Mouse (Mus musculus) adrenal gland, postnatal 14 days (tissue): Measurements from ENCODE around the gene Adgrb2. TPM values are rescaled to one million over a fixed set of nuclear protein-coding genes. Genes with fewer than 3 reads are reported as not detected.

Experiments
- DNase-seq: peaks from one replicate; pipeline ENCODE4 v3.0.0; 2021; ENCODE audit warnings: mixed read lengths
- total RNA-seq: library from RNA; stranded (reverse); gene quantifications from 2 replicates; pipeline ENCODE4 v1.2.3, GENCODE M21; 2021

Adgrb2 gene
- total RNA-seq, 1 experiment from 2014 or later: 17.3 TPM

DNA sequence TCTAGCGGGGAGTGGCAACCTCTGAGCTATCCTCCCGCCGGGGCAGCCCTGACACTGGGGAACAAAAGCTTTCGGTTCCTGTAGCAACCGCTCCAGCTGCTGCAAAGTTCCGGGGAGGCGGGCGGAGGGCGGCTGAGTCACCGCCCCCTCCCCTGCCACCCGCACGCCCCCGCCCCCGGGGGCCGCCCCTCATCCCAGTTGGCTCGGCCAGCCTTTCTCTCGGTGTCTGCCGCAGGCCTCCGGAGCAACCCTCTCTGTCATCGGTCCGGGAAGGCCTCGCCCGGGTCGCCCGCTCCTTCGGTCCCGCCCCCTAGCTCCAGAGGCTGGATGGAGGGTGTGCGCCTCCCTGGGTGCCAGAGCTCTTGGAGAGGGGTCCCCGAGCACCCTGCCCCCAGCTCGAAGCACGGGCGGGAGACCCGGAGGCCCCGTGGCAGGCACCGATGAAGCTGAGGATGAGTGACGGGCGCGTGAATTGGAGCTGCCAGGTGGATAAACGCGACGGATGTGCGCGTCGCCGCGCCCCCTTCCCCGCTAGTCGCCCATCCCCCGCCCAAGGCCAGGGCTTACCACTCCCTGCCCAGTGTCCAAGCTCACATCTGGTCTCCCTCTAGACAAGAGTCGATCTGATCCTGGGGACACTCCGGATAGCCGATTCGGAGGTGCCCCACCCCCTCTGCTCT, 3.3 kb downstream of the Adgrb2 start:
- peak; percentile 85 for DNase-seq

DNA sequence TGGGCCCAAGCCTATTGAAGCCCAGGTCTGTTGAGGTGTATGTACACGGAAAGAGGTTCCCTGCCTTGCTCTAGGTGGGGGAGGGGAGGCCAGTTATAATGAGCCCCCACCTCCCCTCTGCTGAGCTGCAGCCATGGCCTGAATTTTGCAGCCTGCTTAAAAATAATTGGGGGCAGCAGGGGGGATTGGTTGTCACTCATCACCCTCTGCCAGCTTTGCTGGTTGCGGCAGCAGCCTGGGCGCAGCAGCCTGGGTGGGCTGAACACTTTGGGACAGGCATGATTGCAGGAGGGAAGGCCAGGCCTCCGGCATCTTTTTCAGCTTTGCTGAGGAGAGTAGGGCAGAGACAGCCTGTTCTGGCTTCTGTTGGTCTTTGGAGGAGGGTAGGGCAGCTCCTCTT, 5.3 kb downstream of the Adgrb2 start:
- DNase-seq: no peak

DNA sequence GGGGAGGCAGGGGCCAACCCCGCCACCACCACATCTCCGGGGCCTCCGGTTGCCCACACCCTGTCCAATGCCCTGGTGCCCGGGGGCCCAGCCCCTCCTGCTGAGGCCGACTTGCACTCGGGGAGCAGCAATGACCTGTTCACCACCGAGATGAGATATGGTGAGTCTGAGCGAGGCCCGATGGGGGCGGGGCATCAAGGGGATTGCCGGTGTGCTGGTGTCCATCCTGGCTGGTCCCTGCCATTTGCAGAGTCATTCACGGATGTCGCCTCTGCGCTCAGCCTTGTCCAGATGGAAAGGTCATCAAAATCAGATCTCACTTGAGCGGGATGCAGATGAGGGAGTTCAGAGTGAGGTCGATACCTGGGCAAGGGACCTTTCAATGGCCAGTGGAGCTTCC, 8.1 kb downstream of the Adgrb2 start:
- no peak for DNase-seq

DNA sequence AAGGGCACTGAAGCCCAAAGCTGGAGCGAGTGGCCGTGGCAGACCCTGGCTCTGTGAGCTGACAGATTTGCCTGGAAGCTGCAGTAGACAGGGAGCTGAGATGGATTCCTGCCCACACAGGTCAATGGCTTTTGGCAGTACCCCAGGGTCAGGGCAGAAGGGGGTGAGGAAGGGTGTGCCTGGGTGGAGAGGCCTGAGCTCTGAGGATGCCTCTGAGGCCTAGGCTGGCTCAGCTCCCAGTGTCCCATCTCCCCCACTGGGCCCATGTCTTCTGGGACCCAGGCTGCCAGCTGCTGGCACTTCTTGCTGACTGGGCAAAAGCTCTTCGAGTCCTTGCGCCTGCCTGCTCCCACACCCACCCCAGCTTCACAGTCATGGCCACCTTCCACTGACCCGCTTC, 8.5 kb downstream of the Adgrb2 start:
- DNase-seq: peak; percentile 61

DNA sequence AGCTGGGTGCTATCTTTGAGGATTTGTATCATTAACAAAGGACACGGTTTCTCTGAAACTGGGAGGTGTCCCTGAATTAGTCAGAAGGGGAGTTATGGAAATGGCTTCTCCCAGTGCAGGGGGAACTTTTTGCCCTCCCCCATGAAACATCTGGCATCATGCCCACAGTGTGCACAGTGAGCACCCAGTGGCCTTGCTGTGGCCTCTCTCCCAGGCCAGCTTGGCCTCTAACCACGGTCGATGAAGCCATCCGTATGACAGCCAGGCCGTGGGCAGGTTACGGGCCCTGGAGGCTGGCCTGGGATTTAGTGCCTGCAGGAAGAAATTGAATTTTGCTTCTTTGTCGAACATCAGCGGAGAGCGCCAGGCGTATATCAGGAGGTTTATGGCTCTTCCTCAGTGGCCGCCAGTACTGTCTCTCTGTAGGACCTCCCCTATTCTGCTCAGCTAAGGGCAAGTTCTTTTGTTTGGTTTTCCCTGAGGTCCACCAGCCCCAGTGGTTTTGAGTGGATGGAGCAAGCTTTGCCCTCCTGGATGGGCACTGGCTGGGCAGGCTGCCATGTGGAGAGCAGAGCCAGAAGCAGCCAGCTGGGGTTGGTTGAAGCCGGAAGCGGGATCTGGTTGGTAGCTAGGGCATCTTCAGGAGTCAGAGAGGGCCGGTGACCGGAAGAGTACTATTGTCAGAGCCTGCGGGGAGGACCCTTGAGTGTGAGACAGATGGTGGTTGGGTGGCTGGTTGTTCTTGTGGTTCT, 9.4 kb downstream of the Adgrb2 start:
- peak; percentile 91 for DNase-seq

DNA sequence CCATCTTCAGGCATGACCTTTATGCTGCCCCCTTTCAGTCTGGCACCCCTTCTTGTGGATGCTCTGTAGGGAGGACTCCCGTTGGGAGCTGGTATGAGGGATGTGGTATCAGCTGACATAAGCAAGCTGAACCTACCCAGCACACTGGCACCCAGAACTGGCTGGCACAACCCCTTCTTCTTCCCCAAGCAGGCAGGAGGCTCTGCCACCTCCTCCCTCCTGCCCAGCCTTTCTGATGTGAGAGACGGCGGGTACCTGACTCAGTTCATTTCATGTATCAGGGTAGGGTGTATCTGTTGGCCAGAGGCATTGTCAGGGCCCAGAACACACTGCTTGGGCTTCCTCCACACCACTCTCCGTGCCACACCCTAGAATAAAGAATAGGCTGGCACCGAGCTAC, 10.1 kb downstream of the Adgrb2 start:
- no peak for DNase-seq

DNA sequence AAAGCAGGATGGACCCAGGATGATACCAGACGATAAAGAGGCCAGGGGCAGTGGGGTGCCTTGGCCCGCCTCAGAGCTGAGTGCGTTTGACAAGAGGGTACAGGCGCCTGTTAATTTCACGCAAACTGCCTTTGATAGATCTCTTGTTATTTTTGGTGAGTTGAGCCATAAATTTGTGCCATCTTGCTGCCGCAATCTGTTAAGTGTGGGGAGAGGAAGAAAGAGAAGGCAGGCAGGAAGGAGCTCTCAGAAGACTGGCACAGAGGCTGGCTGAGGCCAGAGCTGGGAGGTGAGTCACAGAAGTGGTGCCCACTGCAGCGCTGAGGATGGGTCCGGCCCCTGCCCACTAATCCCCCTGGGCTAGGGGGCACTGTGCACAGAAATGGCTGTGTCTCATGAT, 10.6 kb downstream of the Adgrb2 start:
- no peak for DNase-seq

DNA sequence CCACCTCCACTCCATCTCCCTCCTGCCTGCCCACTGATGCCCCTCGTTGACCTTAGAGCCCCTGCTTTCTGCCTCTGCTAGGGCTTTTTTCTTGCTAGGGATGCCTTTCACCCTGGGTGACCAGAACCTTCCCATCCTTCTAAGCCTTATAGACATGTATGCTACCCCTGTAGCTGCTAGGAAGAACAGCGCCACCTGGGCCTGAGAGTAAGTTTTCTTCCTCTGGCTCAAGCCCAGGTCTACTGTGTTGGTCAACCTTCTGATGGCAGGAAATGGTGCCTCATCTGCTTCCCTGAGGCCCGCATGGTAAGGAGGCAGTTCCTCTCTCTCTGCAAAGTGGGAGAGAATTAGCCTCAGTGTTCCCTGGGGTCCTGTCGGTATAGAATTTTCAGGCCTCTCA, 11.3 kb downstream of the Adgrb2 start:
- no peak for DNase-seq

DNA sequence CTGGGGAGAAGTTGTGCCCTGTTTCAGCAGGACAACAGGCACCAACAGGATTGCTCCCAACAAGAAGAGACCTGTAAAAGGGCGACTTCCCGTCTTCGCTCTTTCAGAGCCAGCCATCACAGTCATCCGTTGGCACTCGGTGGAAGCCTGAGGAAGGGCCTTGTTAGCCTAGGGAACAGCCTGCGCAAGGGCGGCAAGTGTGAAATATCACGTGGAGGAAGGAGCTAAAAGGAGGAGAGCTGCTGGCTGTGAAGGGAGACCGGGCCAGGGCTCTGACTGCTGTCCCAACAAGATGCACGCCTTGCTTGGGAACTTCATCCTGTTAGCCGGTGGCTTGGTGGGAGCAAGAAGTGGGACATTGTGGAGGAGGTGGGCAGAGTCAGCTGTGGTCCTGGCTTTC, 13.5 kb downstream of the Adgrb2 start:
- no peak for DNase-seq

DNA sequence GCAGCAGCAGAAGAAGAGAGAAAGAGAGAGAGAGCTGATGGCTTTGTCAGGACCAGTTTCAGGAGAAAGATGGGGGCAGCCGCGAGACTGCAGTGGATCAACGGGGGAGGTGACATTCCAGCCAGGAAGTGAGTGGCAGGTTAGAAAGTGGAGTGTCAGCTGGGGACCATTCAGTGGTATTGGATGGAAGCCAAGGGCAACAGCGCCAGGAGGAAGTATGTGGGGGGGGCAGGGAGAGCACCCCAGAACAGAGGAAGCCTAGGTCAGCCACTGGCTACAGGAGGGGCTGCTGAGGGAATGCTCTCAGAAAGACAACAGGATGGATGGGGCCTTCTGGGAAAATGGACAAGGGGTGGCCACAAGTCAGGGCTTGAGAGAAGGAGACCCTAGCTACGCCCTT, 17.0 kb downstream of the Adgrb2 start:
- DNase-seq: no peak

DNA sequence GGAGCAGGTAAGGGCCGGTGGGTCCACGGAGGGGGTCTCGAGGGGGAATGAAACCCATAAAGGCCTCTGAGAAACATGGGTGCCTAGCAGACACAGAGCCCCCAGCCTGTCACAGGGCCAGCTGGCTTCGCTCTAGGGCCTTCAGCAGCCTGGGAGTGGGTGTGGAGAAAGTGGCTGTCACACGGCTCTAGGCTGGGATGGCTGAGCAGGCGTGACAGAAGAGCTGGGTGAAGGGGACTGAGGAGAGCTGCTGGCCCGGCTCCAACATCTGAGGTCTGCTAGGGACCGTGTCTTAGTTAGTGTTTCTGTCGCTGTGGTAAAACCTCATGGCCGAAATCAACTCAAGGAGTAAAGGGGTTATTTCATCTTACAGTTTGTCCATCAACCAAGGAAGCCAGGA, 17.5 kb downstream of the Adgrb2 start:
- DNase-seq: no peak

DNA sequence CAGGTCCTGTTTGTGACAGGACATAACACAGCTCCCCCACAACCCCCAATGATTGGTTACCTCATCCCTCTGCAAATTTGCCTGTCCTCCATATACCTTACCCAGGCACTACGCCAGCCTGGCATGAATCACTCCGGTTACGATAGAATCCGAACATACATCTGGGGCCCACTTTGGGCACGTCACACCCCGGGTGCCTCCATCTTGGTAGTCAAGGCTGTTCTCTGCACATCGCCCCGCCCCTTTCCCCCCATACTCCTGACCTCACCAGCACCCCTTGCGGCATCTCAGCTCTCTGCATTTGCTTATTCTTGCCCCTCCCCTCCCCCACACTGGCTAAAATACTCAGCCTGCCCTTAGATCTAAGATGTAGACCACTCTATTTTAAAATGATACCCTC, 20.9 kb downstream of the Adgrb2 start:
- peak; percentile 26 for DNase-seq

DNA sequence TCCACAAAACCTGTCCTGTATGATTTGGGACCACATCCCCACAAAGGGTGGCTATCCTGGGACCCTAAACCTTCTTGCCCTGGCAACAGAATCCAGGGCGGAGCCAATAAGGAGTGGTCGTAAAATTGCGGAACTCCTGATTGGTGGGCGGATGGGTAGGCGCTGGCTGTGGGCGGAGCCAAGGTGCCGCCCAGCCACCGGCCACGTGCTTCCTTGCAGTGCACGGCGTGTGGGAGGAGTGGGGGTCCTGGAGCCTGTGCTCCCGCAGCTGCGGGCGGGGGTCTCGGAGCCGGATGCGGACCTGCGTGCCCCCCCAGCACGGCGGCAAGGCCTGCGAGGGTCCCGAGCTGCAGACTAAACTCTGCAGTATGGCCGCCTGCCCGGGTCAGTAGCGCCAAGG, 21.9 kb downstream of the Adgrb2 start:
- DNase-seq: no peak

DNA sequence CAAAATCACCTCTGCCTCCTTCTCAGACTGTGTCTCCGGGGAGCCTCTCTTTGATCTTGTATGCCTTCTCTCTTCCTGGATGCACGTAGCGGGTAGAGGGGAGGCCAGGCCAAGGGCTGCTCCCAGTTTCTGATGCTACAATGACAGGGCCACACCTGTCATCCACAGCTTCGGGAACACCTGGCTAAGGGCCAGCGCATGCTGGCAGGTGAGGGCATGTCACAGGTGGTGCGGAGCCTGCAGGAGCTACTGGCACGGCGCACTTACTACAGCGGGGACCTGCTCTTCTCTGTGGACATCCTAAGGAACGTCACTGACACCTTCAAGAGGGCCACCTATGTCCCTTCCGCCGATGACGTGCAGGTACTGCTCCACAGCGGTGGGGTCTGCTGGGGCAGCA, 24.4 kb downstream of the Adgrb2 start:
- DNase-seq: no peak

DNA sequence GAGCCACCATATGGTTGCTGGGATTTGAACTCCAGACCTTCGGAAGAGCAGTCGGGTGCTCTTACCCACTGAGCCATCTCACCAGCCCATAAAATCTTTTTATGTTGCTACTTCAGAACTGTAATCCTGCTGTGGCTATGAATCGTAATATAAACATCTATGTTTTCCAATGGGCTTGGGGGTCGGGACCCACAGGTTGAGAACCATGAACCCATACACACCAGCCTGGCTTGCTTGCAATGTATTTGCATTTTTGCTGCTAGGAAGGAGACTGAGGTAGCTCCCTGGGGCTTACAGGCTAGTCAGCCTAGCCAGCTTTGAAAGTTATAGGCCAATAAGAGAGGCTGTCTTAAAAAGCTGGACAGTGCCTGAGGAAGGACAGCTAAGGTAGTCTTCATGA, 26.1 kb downstream of the Adgrb2 start:
- no peak for DNase-seq

DNA sequence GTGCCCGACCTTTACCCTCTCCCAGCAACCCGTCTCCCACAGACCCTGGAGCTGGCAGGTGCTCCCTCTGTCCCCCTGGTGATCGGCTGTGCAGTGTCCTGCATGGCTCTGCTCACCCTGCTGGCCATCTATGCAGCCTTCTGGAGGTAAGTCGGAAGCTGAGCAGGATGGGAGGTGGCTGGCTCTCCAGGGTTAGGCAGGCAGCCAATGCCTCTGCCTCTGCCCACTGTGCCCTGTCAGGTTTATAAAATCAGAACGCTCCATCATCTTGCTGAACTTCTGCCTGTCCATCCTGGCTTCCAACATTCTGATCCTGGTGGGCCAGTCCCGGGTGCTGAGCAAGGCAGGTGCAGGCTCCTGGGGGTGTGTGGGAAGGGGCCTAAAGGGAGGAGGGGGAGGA, 27.6 kb downstream of the Adgrb2 start:
- DNase-seq: no peak

DNA sequence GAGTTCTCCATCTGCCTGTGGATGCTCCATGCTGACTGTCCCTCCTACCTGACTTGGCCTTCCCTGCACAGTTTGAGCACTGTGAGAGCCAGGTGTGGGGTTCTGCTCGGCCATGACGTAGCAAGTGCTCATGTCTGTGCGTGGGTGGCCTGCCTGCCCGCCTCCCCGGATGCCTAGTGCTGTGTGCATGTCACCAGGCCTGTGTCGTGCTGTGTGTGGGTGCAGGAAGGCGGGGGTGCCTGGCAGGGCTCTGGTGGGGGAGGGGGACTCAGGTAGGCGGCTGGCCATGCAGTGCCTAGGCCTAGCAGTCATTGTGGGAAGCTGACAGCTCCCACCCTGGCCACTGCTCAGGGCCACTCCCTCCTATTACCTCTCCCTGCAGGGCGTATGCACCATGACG, 28.4 kb downstream of the Adgrb2 start:
- no peak for DNase-seq

DNA sequence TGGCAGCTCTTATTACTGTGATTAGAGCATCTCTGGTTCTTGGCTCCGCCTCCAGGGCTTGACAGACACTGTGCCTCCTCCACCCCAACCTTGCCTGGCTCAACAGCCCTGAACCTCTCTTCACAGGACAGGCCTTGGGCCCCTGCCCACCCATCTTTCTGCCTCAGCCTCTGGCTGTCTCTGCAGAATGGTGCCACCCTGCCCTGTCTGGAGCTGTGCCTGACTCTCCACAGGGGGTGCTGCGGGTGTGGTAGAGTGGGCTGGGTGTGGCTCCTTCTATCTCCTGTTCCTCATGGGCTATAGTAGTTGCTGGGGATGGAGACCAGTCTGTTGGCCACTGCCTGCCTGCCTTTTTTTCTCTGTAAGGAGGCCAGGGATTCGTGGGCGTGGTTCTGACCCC, 31.3 kb downstream of the Adgrb2 start:
- no peak for DNase-seq

DNA sequence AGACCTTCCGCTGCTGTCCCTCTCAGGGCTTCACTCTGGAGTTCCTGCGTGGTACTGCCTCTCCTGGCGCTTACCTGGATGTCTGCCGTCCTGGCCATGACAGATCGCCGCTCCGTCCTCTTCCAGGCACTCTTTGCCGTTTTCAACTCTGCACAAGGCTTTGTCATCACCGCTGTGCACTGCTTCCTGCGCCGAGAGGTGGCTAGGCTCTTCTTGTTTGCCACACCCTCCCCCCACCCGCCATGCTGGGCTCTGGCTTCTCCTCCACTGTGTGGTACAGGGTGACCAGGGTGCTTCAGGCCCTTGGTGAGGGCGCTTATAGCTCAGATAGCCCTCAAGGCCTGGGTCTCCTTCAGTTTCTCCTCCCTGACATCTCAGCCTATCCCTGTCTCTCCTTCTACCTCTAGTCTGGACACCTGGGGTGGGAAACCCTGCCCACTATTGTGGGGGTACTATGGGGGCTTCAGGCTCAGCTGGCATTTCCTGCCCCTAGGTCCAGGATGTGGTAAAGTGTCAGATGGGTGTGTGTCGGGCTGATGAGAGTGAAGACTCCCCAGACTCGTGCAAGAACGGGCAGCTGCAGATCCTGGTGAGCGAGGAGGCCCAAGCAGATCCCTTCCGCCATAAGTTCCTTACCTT, 32.5 kb downstream of the Adgrb2 start:
- no peak for DNase-seq

DNA sequence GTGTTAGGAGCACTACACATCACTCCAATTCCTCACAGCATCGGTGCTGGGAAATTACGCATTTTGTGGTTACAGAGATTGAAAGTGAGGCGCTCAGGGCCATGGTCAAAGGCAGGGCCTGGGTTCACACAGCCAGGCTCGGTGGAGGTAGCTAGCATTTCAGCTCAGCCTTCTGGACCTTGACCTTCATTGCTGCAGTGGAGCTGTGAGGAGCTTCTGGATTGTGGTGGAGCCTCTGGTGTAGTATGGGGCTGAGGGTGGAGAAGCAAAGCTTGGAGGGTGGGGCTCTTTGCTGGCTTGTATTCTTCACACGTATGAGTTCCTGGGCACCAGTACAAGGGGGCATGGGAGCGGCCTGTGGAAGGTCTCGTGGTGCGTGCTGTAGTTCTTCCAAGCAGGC, 38.3 kb downstream of the Adgrb2 start:
- DNase-seq: peak; percentile 45

DNA sequence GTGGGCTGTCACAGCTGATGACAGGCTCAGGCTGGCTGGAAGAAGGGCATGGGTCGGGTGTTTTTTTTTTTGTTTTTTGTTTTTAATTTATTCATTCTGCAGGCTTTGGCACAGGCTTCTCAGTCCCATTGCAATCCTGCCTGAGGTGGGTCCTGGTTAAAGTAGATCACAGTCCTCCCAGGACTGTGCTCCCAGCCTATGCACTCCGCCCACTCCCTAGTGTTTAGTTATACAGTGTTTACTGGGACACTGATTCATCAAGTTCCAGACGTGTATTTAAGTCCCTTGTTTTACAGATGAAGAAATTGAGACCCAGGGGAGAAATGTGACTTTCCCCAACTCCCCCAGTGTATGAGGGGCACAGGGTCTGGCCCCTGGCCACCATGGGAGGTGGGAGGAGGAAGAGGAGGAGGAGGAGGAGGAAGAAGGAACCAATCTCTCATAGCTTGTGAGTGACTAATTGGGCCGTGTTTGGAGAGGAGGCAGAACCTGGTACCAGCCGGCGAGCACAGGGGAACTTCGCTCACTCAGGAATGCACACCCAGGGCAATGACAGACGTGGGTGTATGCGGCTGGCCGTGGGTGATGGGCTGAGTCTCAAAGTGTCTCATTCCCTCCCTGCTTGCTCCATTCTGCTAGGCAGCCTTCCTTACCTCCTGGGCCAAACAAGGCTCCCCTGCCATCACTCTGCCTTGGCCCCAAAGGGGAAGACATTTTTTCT, 39.0 kb downstream of the Adgrb2 start:
- DNase-seq: no peak

DNA sequence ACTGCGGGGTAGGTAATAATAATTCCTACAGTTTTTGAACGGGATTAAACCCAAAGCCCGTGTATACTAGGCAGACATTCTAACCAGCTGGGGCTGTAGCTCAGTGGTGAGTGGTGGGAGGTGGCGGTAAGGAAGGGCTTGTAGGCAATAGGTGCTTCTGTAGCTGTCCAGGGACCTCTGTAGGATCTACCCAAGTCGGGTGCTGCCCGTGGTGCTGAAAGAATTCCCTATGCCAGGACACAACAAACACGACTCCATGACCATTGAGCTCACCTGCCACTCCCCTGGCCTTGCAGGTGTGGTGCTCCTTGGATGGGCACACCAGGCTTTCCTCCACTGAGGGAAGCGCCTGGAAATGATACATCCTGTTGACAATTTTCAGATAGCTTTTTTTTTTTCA, 40.9 kb downstream of the Adgrb2 start:
- no peak for DNase-seq

DNA sequence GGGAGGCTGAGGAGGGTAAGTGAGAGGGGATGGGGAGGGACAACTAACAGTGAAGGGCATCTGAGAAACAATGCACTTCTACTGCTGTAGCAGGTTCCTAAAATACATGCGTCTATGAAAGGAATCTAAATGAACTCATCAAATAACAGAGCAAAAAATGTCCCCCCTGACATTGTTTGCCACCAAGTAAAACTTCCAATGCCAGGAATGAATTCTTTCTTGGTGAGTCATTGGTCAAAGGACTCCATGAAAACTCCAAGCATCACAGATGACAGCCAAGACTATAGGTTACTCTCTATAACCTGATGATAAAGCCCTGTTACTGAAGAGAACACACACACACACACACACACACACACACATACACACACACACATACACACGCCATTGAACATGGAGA, 46.5 kb downstream of the Adgrb2 start:
- DNase-seq: no peak
